Mouse (Mus musculus): ENCODE data around the gene Lrpap1. TPM values are rescaled to one million over a fixed set of nuclear protein-coding genes. Genes with fewer than 3 reads are reported as not detected.

Lrpap1 gene
- polyA plus RNA-seq (2016; fragmentation: Nextera tagmentation; extraction: Ambion mirVana): 89.7 and 98.6 TPM in 2 replicates

GRCm38 (mm10) chr5:35104960-35105921 is at the start of gene Lrpap1:
Lrpap1 (minus strand) TSS chr5:35105766.
- Histone ChIP-seq H3K27ac (peak within 1 kb of the TSS; percentile 90), H3K36me3 (peaks cover 24% of the 10 kb centered on the region), H3K4me3 (peak within 1 kb of the TSS; percentile 75), H3K27me3 (ENCODE audit: insufficient read depth, poor library complexity, severe bottlenecking) (no peaks in the 10 kb centered on the region), H3K9me3 (no peaks in the 10 kb centered on the region), H3K4me1 (replicated peaks) (peaks cover 28% of the 10 kb centered on the region)
- WGBS: under 1% methylated on average over 39 of the region's 39 CpGs
- peak; percentile 97 for DNase-seq (ENCODE audit: low spot score)

GRCm38 (mm10) chr5:35149939-35150338 is 44.4 kb upstream of the Lrpap1 start:
- H3K4me1 ChIP-seq (replicated peaks): peaks cover 15% of the 10 kb centered on the region
- H3K27me3 ChIP-seq (ENCODE audit: insufficient read depth, poor library complexity, severe bottlenecking): no peaks in the 10 kb centered on the region
- H3K36me3 ChIP-seq: peaks cover 4% of the 10 kb centered on the region; the same call in 1 of the 2 replicates
- 80% methylated on average over 5 of the region's 5 CpGs for WGBS
- no peak overlapping the region for H3K4me3 ChIP-seq
- no peak for DNase-seq (ENCODE audit: low spot score)
- peaks cover 7% of the 10 kb centered on the region; the same call in 1 of the 2 replicates for H3K9me3 ChIP-seq
- no peak overlapping the region for H3K27ac ChIP-seq

GRCm38 (mm10) chr5:35149526-35149925 is 44.0 kb upstream of the Lrpap1 start:
- Histone ChIP-seq H3K27ac (no peak overlapping the region), H3K9me3 (peaks cover 7% of the 10 kb centered on the region; the same call in 1 of the 2 replicates), H3K4me1 (replicated peaks) (peaks cover 15% of the 10 kb centered on the region)

GRCm38 (mm10) chr5:35147963-35148767 is 42.6 kb upstream of the Lrpap1 start:
- Histone ChIP-seq H3K27me3 (ENCODE audit: insufficient read depth, poor library complexity, severe bottlenecking) (no peaks in the 10 kb centered on the region), H3K9me3 (peaks cover 7% of the 10 kb centered on the region; the same call in 1 of the 2 replicates), H3K4me3 (no peak overlapping the region), H3K4me1 (replicated peaks) (peaks cover 22% of the 10 kb centered on the region), H3K27ac (0 out of 2 replicates have a peak overlapping the region, but pooled peaks have one; percentile 23), H3K36me3 (peaks cover 4% of the 10 kb centered on the region; the same call in 1 of the 2 replicates)
- WGBS: 83% methylated on average over 8 of the region's 8 CpGs
- DNase-seq (ENCODE audit: low spot score): no peak

More at GRCm38 (mm10) chr5:35149526-35149925, 44.0 kb upstream of the Lrpap1 start:
- 80% methylated on average over 4 of the region's 4 CpGs for WGBS
- no peaks in the 10 kb centered on the region for H3K27me3 ChIP-seq (ENCODE audit: insufficient read depth, poor library complexity, severe bottlenecking)
- no peak for DNase-seq (ENCODE audit: low spot score)
- H3K4me3 ChIP-seq: no peak overlapping the region
- H3K36me3 ChIP-seq: peaks cover 4% of the 10 kb centered on the region; the same call in 1 of the 2 replicates

- H3K9me3 ChIP-seq: peaks cover 7% of the 10 kb centered on the region; the same call in 1 of the 2 replicates
- no peak overlapping the region for H3K4me3 ChIP-seq
- 64% methylated on average over 2 of the region's 2 CpGs for WGBS
- DNase-seq (ENCODE audit: low spot score): no peak
- H3K36me3 ChIP-seq: peaks cover 4% of the 10 kb centered on the region; the same call in 1 of the 2 replicates
- peak overlapping the region; percentile 17; the same call in 1 of the 2 replicates for H3K27ac ChIP-seq
- no peaks in the 10 kb centered on the region for H3K27me3 ChIP-seq (ENCODE audit: insufficient read depth, poor library complexity, severe bottlenecking)
- peaks cover 26% of the 10 kb centered on the region for H3K4me1 ChIP-seq (replicated peaks)
Observed at GRCm38 (mm10) chr5:35147155-35147962, 41.8 kb upstream of the Lrpap1 start.

GRCm38 (mm10) chr5:35146747-35147146 is 41.2 kb upstream of the Lrpap1 start:
- 79% methylated on average over 2 of the region's 2 CpGs for WGBS
- DNase-seq (ENCODE audit: low spot score): no peak
- Histone ChIP-seq H3K27me3 (ENCODE audit: insufficient read depth, poor library complexity, severe bottlenecking) (no peaks in the 10 kb centered on the region), H3K27ac (peak overlapping the region; percentile 17; the same call in 1 of the 2 replicates), H3K9me3 (peaks cover 7% of the 10 kb centered on the region; the same call in 1 of the 2 replicates), H3K36me3 (peaks cover 4% of the 10 kb centered on the region; the same call in 1 of the 2 replicates), H3K4me3 (no peak overlapping the region), H3K4me1 (replicated peaks) (peaks cover 27% of the 10 kb centered on the region)

- Histone ChIP-seq H3K27me3 (ENCODE audit: insufficient read depth, poor library complexity, severe bottlenecking) (no peaks in the 10 kb centered on the region), H3K36me3 (no peaks in the 10 kb centered on the region), H3K4me3 (no peak overlapping the region), H3K27ac (no peak overlapping the region), H3K9me3 (no peaks in the 10 kb centered on the region), H3K4me1 (replicated peaks) (peaks cover 33% of the 10 kb centered on the region)
- WGBS: 92% methylated on average over 2 of the region's 2 CpGs
- no peak for DNase-seq (ENCODE audit: low spot score)
Observed at GRCm38 (mm10) chr5:35144716-35145115, 39.1 kb upstream of the Lrpap1 start.

- Histone ChIP-seq H3K27ac (no peak overlapping the region), H3K27me3 (ENCODE audit: insufficient read depth, poor library complexity, severe bottlenecking) (no peaks in the 10 kb centered on the region), H3K9me3 (no peaks in the 10 kb centered on the region), H3K36me3 (no peaks in the 10 kb centered on the region), H3K4me1 (replicated peaks) (peaks cover 33% of the 10 kb centered on the region), H3K4me3 (no peak overlapping the region)
- 49% methylated on average over 10 of the region's 10 CpGs for WGBS
- DNase-seq (ENCODE audit: low spot score): no peak
Observed at GRCm38 (mm10) chr5:35143460-35144245, 38.1 kb upstream of the Lrpap1 start.

- DNase-seq (ENCODE audit: low spot score): no peak
- 21% methylated on average over 1 of the region's 1 CpGs for WGBS
- peaks cover 33% of the 10 kb centered on the region for H3K4me1 ChIP-seq (replicated peaks)
- no peaks in the 10 kb centered on the region for H3K9me3 ChIP-seq
- 0 out of 2 replicates have a peak overlapping the region, but pooled peaks have one; percentile 16 for H3K27ac ChIP-seq
- no peak overlapping the region for H3K4me3 ChIP-seq
- no peaks in the 10 kb centered on the region for H3K36me3 ChIP-seq
- no peaks in the 10 kb centered on the region for H3K27me3 ChIP-seq (ENCODE audit: insufficient read depth, poor library complexity, severe bottlenecking)
Observed at GRCm38 (mm10) chr5:35142910-35143309, 37.3 kb upstream of the Lrpap1 start.

- no peaks in the 10 kb centered on the region for H3K27me3 ChIP-seq (ENCODE audit: insufficient read depth, poor library complexity, severe bottlenecking)
- H3K9me3 ChIP-seq: no peaks in the 10 kb centered on the region
- H3K27ac ChIP-seq: peak overlapping the region; percentile 53; the same call in 1 of the 2 replicates
- no peak for DNase-seq (ENCODE audit: low spot score)
- no peaks in the 10 kb centered on the region for H3K36me3 ChIP-seq
- no peak overlapping the region for H3K4me3 ChIP-seq
- 40% methylated on average over 3 of the region's 3 CpGs for WGBS
- H3K4me1 ChIP-seq (replicated peaks): peaks cover 26% of the 10 kb centered on the region
Observed at GRCm38 (mm10) chr5:35141316-35141715, 35.8 kb upstream of the Lrpap1 start.

GRCm38 (mm10) chr5:35138183-35138611 is 32.6 kb upstream of the Lrpap1 start:
- no peak for DNase-seq (ENCODE audit: low spot score)
- Histone ChIP-seq H3K9me3 (no peaks in the 10 kb centered on the region), H3K36me3 (no peaks in the 10 kb centered on the region), H3K27me3 (ENCODE audit: insufficient read depth, poor library complexity, severe bottlenecking) (0 out of 2 replicates have a peak, but pooled peaks cover 5% of the 10 kb centered on the region), H3K4me1 (replicated peaks) (peaks cover 19% of the 10 kb centered on the region), H3K4me3 (no peak overlapping the region), H3K27ac (no peak overlapping the region)
- 90% methylated on average over 11 of the region's 11 CpGs for WGBS

Measured in hindbrain, embryonic 10.5 days (tissue).